ENCODE assay signal across 27 mouse cellular contexts in genomic region chr6:137105285-137105684, GRCm38 (mm10).
DNase-seq lines count a peak whose midpoint lies in the region; ATAC-seq and TF ChIP-seq lines count a peak whose summit lies in the region.
"Had no signal": no experiment of that assay in that cellular context is flagged by ENCODE, and none has a peak within 500 bp of the region (broad histone marks: within the 10 kb centered on the region; RNA-seq: fewer than 3 reads in every experiment).

No protein-coding gene starts in this region.

- H3K9ac ChIP-seq in kidney, embryonic 16.5 days (replicated peaks; ENCODE audit: low read length), result no peak overlapping the region
- no peak overlapping the region for H3K9ac ChIP-seq in liver, adult 2 months (ENCODE audit: low read depth, low read length)
- H3K9ac ChIP-seq in liver, embryonic 12.5 days, result no peak overlapping the region
- H3K9ac ChIP-seq in lung, postnatal 0 days (replicated peaks; ENCODE audit: low read depth), result no peak overlapping the region
- H3K9ac ChIP-seq: embryonic facial prominence, embryonic 15.5 days; forebrain, embryonic 13.5 days; heart, embryonic 15.5 days; midbrain, embryonic 13.5 days; neural tube, embryonic 13.5 days; stomach, embryonic 15.5 days had no signal

- H3K4me3 ChIP-seq in kidney, adult 2 months (ENCODE audit: insufficient read depth, low read depth, low read length), result no peak overlapping the region
- H3K4me3 ChIP-seq in kidney, embryonic 16.5 days (ENCODE audit: low read length), result no peak overlapping the region
- no peak overlapping the region for H3K4me3 ChIP-seq in liver, adult 2 months (ENCODE audit: insufficient read depth, low read depth, low read length)
- H3K4me3 ChIP-seq in liver, embryonic 12.5 days, result no peak overlapping the region
- H3K4me3 ChIP-seq in lung, postnatal 0 days (ENCODE audit: low read depth, low read length), result no peak overlapping the region
- H3K4me3 ChIP-seq in lung, adult 2 months (replicated peaks; ENCODE audit: extremely low read depth, low read depth, low read length), result no peak overlapping the region
- H3K4me3 ChIP-seq: embryonic facial prominence, embryonic 10.5 days; embryonic facial prominence, embryonic 15.5 days; forebrain, embryonic 13.5 days; heart, embryonic 15.5 days; midbrain, embryonic 13.5 days; neural tube, embryonic 13.5 days; stomach, embryonic 15.5 days had no signal

- no peaks in the 10 kb centered on the region for H3K27me3 ChIP-seq in kidney, adult 2 months (replicated peaks; ENCODE audit: control insufficient read depth, insufficient read depth, low read length)
- no peaks in the 10 kb centered on the region for H3K27me3 ChIP-seq in kidney, embryonic 16.5 days (ENCODE audit: insufficient read depth, low read length)
- H3K27me3 ChIP-seq in liver, adult 2 months (ENCODE audit: control insufficient read depth, insufficient read depth, low read length), result no peaks in the 10 kb centered on the region
- H3K27me3 ChIP-seq in liver, embryonic 12.5 days (replicated peaks), result no peaks in the 10 kb centered on the region
- H3K27me3 ChIP-seq in lung, postnatal 0 days (replicated peaks; ENCODE audit: insufficient read depth, low read length), result no peaks in the 10 kb centered on the region
- H3K27me3 ChIP-seq: embryonic facial prominence, embryonic 15.5 days; forebrain, embryonic 13.5 days; heart, embryonic 15.5 days; midbrain, embryonic 13.5 days; neural tube, embryonic 13.5 days; Patski; stomach, embryonic 15.5 days had no signal

- 81% methylated on average over 4 of the region's 4 CpGs for WGBS in kidney, adult 2 months
- WGBS in kidney, embryonic 16.5 days, result 79% methylated on average over 4 of the region's 4 CpGs
- 57% methylated on average over 4 of the region's 4 CpGs for WGBS in liver, adult 2 months
- 53% methylated on average over 4 of the region's 4 CpGs for WGBS in liver, embryonic 12.5 days (ENCODE audit: insufficient replicate concordance)
- WGBS in lung, postnatal 0 days, result 38% methylated on average over 4 of the region's 4 CpGs
- 64% methylated on average over 4 of the region's 4 CpGs for WGBS in lung, adult 2 months

- no peaks in the 10 kb centered on the region for H3K9me3 ChIP-seq in kidney, embryonic 16.5 days (ENCODE audit: low read length)
- no peaks in the 10 kb centered on the region for H3K9me3 ChIP-seq in liver, embryonic 12.5 days (replicated peaks)
- no peaks in the 10 kb centered on the region for H3K9me3 ChIP-seq in lung, postnatal 0 days (ENCODE audit: low read length)
- H3K9me3 ChIP-seq: embryonic facial prominence, embryonic 10.5 days; embryonic facial prominence, embryonic 15.5 days; forebrain, embryonic 13.5 days; heart, embryonic 15.5 days; midbrain, embryonic 13.5 days; neural tube, embryonic 13.5 days; stomach, embryonic 15.5 days had no signal

- 0 out of 2 replicates have a peak overlapping the region, but pooled peaks have one; percentile 59 for H3K27ac ChIP-seq in kidney, adult 2 months (ENCODE audit: insufficient read depth, low read depth, low read length)
- H3K27ac ChIP-seq in kidney, embryonic 16.5 days (ENCODE audit: low read length), result no peak overlapping the region
- H3K27ac ChIP-seq in liver, adult 2 months (replicated peaks; ENCODE audit: insufficient read depth, low read depth, low read length), result peak overlapping the region; percentile 44; the same call in 1 of the 2 replicates
- no peak overlapping the region for H3K27ac ChIP-seq in liver, embryonic 12.5 days
- peak overlapping the region; percentile 28; the same call in 1 of the 2 replicates for H3K27ac ChIP-seq in lung, postnatal 0 days (ENCODE audit: low read length)
- H3K27ac ChIP-seq: embryonic facial prominence, embryonic 10.5 days; embryonic facial prominence, embryonic 15.5 days; forebrain, embryonic 13.5 days; heart, embryonic 15.5 days; hindbrain, postnatal 0 days; macrophage; midbrain, embryonic 13.5 days; neural tube, embryonic 13.5 days; stomach, embryonic 15.5 days had no signal

- no peaks in the 10 kb centered on the region for H3K79me2 ChIP-seq in liver, adult 2 months (ENCODE audit: control insufficient read depth, insufficient read depth, low read length)

- peak; percentile 36; the same call in 1 of the 2 replicates for TF ChIP-seq EP300 in lung, postnatal 0 days (IDR thresholded peaks at IDR 0.05)

- ATAC-seq in kidney, embryonic 16.5 days (ENCODE audit: low FRiP score, low TSS enrichment), result no peak
- no peak for ATAC-seq in liver, embryonic 12.5 days
- ATAC-seq in lung, postnatal 0 days, result no peak
- ATAC-seq: forebrain, embryonic 13.5 days; hindbrain, postnatal 0 days; intestine, postnatal 0 days; midbrain, embryonic 13.5 days; Patski had no signal

- H3K4me1 ChIP-seq in kidney, adult 2 months (ENCODE audit: control insufficient read depth, insufficient read depth, low read length), result no peaks in the 10 kb centered on the region
- no peaks in the 10 kb centered on the region for H3K4me1 ChIP-seq in kidney, embryonic 16.5 days (ENCODE audit: insufficient read depth, low read length)
- H3K4me1 ChIP-seq in liver, adult 2 months (ENCODE audit: control insufficient read depth, insufficient read depth, low read length), result no peaks in the 10 kb centered on the region; the same call in 1 of the 2 replicates
- no peaks in the 10 kb centered on the region; the same call in 1 of the 2 replicates for H3K4me1 ChIP-seq in liver, embryonic 12.5 days
- H3K4me1 ChIP-seq in lung, postnatal 0 days (ENCODE audit: insufficient read depth, low read depth, low read length), result peaks cover 10% of the 10 kb centered on the region; the same call in 1 of the 2 replicates
- peaks cover 7% of the 10 kb centered on the region; the same call in 1 of the 2 replicates for H3K4me1 ChIP-seq in lung, adult 2 months (ENCODE audit: control insufficient read depth, insufficient read depth, low read length)
- H3K4me1 ChIP-seq: forebrain, embryonic 13.5 days; midbrain, embryonic 13.5 days; neural tube, embryonic 13.5 days had no signal

- no peak for TF ChIP-seq CTCF in kidney, adult 2 months (conservative IDR thresholded peaks at IDR 0.05; ENCODE audit: insufficient read depth, insufficient read length, low read depth, low read length)
- TF ChIP-seq CTCF in liver, adult 2 months (IDR thresholded peaks at IDR 0.05; ENCODE audit: low read depth, low read length), result no peak
- TF ChIP-seq CTCF in lung, postnatal 0 days (IDR thresholded peaks at IDR 0.05), result no peak
- TF ChIP-seq CTCF in lung, adult 2 months (IDR thresholded peaks at IDR 0.05; ENCODE audit: insufficient read depth, low read length), result no peak

- no peak for TF ChIP-seq POLR2A in kidney, adult 2 months (IDR thresholded peaks at IDR 0.05; ENCODE audit: low read depth, low read length)
- TF ChIP-seq POLR2A in liver, adult 2 months (IDR thresholded peaks at IDR 0.05; ENCODE audit: extremely low read depth, insufficient read depth, low read length), result no peak
- TF ChIP-seq POLR2A in lung, adult 2 months (IDR thresholded peaks at IDR 0.05; ENCODE audit: borderline replicate concordance, extremely low read depth, low read depth, low read length), result no peak

- H3K4me2 ChIP-seq in kidney, embryonic 16.5 days (replicated peaks; ENCODE audit: low read depth, low read length), result no peak overlapping the region
- H3K4me2 ChIP-seq in liver, embryonic 12.5 days, result no peak overlapping the region
- H3K4me2 ChIP-seq in lung, postnatal 0 days (replicated peaks; ENCODE audit: low read depth, low read length), result no peak overlapping the region
- H3K4me2 ChIP-seq: embryonic facial prominence, embryonic 15.5 days; forebrain, embryonic 13.5 days; heart, embryonic 15.5 days; liver, embryonic 11.5 days; midbrain, embryonic 13.5 days; neural tube, embryonic 13.5 days; stomach, embryonic 15.5 days had no signal

- DNase-seq in kidney, adult 2 months, result peak; percentile 38
- DNase-seq in liver, adult 2 months (ENCODE audit: extremely low read depth, low read depth, low spot score), result peak; percentile 44
- peak; percentile 66 for DNase-seq in lung, postnatal 0 days (ENCODE audit: low spot score)
- DNase-seq in lung, adult 2 months, result no peak
- DNase-seq in right cerebral cortex, postnatal 14 days, result no peak
- no peak for DNase-seq in left cerebral cortex, postnatal 10 days (ENCODE audit: extremely low spot score in 1 of 2, low spot score in 2 of 2)
- DNase-seq: adrenal gland, postnatal 10 days; cerebellum, adult 8-10 months; cerebellum, postnatal 25 days; gastrocnemius, postnatal 10 days; kidney, postnatal 10 days; left cerebral cortex, postnatal 4 days; thymus, postnatal 14 days had no signal

- intact Hi-C loops in left cerebral cortex, postnatal 10 days (cut with DNase I), result no loop called here

- H3K36me3 ChIP-seq in kidney, adult 2 months (ENCODE audit: control insufficient read depth, insufficient read depth, low read length), result no peaks in the 10 kb centered on the region
- no peaks in the 10 kb centered on the region for H3K36me3 ChIP-seq in kidney, embryonic 16.5 days (ENCODE audit: insufficient read depth, low read length)
- H3K36me3 ChIP-seq in liver, adult 2 months (ENCODE audit: control insufficient read depth, insufficient read depth, low read length), result no peaks in the 10 kb centered on the region
- H3K36me3 ChIP-seq in liver, embryonic 12.5 days, result no peaks in the 10 kb centered on the region
- no peaks in the 10 kb centered on the region for H3K36me3 ChIP-seq in lung, postnatal 0 days (ENCODE audit: insufficient read depth, low read length)
- H3K36me3 ChIP-seq: embryonic facial prominence, embryonic 10.5 days; heart, embryonic 15.5 days; midbrain, embryonic 13.5 days; neural tube, embryonic 13.5 days; stomach, embryonic 15.5 days had no signal

Comparison
In these comparisons a context has a peak if more than half of its experiments do, and no peak if none do; other contexts are left out.
1. DNase-seq: peak in kidney, adult 2 months (single experiment), liver, adult 2 months (single experiment) and lung, postnatal 0 days (single experiment); none in lung, adult 2 months (single experiment), right cerebral cortex, postnatal 14 days (single experiment) and left cerebral cortex, postnatal 10 days (0 of 2).
2. H3K27ac ChIP-seq: peak in kidney, adult 2 months (single experiment), liver, adult 2 months (single experiment) and lung, postnatal 0 days (single experiment); none in kidney, embryonic 16.5 days (single experiment) and liver, embryonic 12.5 days (single experiment).